Mouse (Mus musculus) MEL (cell line): ENCODE measurements at regions not wholly inside any gene's neighbourhood (a gene's known extent, or its start where the extent isn't known, plus 50 kb on each side); places are given as distances from the start of the nearest gene placed in this dataset.

ENCODE experiments used
- CHD1 ChIP-seq: IDR thresholded peaks from 2 replicates; pipeline ENCODE4 v1.6.1; 2012; ENCODE audit warnings: low read depth, mild to moderate bottlenecking, inconsistent platforms, low read length, improper control_type of control experiment
- CTCF ChIP-seq, 3 experiments: IDR thresholded peaks in 2 of 3; conservative IDR thresholded peaks in 1 of 3; 2 replicates each; pipeline ENCODE4 v1.5.1; 2011 to 2012; ENCODE audit warnings: low read length in 3 of 3, low read depth in 2 of 3, mild to moderate bottlenecking in 2 of 3, improper control_type of control experiment in 1 of 3, inconsistent platforms in 1 of 3, mixed read lengths in 1 of 3, moderate library complexity in 1 of 3; ENCODE audit not compliant: control insufficient read depth in 1 of 3, insufficient read depth in 1 of 3, poor library complexity in 1 of 3, severe bottlenecking in 1 of 3
- MYB ChIP-seq: IDR thresholded peaks from 2 replicates; pipeline ENCODE4 v1.6.1; 2011; ENCODE audit warnings: mild to moderate bottlenecking, low read depth, low read length, improper control_type of control experiment
- MYC ChIP-seq: IDR thresholded peaks from 2 replicates; pipeline ENCODE4 v1.6.1; 2011; ENCODE audit warnings: low read depth, mild to moderate bottlenecking, low read length, improper control_type of control experiment, moderate library complexity
- TBP ChIP-seq: IDR thresholded peaks from 2 replicates; pipeline ENCODE4 v1.8.0; 2011; ENCODE audit warnings: low read depth, low read length, improper control_type of control experiment
- UBTF ChIP-seq: IDR thresholded peaks from 2 replicates; pipeline ENCODE4 v1.6.1; 2012; ENCODE audit warnings: low read depth, mild to moderate bottlenecking, inconsistent platforms, low read length, improper control_type of control experiment, moderate library complexity, borderline replicate concordance; ENCODE audit not compliant: insufficient read depth
- USF1 ChIP-seq: IDR thresholded peaks from 2 replicates; pipeline ENCODE4 v1.6.1; 2014; ENCODE audit warnings: low read depth, mild to moderate bottlenecking, inconsistent platforms, low read length, improper control_type of control experiment, moderate library complexity
- ZC3H11A ChIP-seq: IDR thresholded peaks from 2 replicates; pipeline ENCODE4 v1.6.1; 2012; ENCODE audit warnings: low read depth, mild to moderate bottlenecking, inconsistent platforms, low read length, improper control_type of control experiment

GRCm38 (mm10) chr13:102103161-102103560, 335.1 kb upstream of the Pik3r1 start:
- TF ChIP-seq ZC3H11A: no peak
- no peak for TF ChIP-seq TBP
- no peak for TF ChIP-seq UBTF
- no peak for TF ChIP-seq CHD1
- no peak for TF ChIP-seq MYB
- TF ChIP-seq CTCF (IDR thresholded peaks at IDR 0.05 in 2 of 3, conservative IDR thresholded peaks at IDR 0.05 in 1 of 3; ENCODE audit: control insufficient read depth in 1 of 3, insufficient read depth in 1 of 3, low read depth in 2 of 3, low read length in 3 of 3, poor library complexity in 1 of 3, severe bottlenecking in 1 of 3): no peak
- TF ChIP-seq MYC: no peak
- no peak for TF ChIP-seq USF1
